Mouse (Mus musculus): Measurements from ENCODE around the gene Hcfc2. TPM values are rescaled to one million over a fixed set of nuclear protein-coding genes. Genes with fewer than 3 reads are reported as not detected.
A peak's percentile ranks its signal among the peaks of the same experiment; 100 is the strongest.

Hcfc2 gene
- polyA plus RNA-seq, 1 experiment from 2014 or later = 26.3 TPM

DNA sequence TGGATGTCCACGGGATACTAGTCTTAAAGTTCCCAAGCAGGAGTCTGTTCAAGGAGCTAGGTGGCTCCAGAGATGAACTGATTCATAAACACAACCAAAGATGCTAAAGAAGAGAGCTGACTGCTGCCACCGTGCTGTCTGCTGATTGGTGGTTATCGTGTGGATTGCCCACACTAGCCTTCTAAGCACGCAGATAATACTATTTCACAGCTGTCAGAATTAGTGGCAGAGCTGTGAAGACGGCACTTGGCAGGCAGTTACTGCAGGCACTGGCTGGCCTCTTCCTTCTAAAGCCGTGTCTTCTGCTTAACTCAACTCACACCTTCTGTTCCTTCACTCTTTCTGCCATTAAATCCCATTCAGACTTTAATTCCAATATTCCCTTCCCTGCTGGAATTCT is 62.4 kb downstream of the Hcfc2 start:
- no peak for DNase-seq (ENCODE audit: low spot score)
- no peak overlapping the region for H3K27ac ChIP-seq (ENCODE audit: low read depth)
- 90% methylated on average over 6 of the region's 6 CpGs for WGBS
- H3K4me2 ChIP-seq (ENCODE audit: low read length) = no peak overlapping the region
- H3K9ac ChIP-seq (ENCODE audit: low read length) = no peak overlapping the region
- H3K9me3 ChIP-seq (ENCODE audit: control insufficient read depth, low read length) = no peaks in the 10 kb centered on the region
- H3K4me3 ChIP-seq (ENCODE audit: low read depth, low read length) = no peak overlapping the region
- H3K27me3 ChIP-seq (replicated peaks; ENCODE audit: control insufficient read depth, insufficient read depth, low read length) = no peaks in the 10 kb centered on the region
- peaks cover 23% of the 10 kb centered on the region for H3K4me1 ChIP-seq (replicated peaks; ENCODE audit: control insufficient read depth, insufficient read depth, low read length)
- peaks cover 75% of the 10 kb centered on the region for H3K36me3 ChIP-seq (ENCODE audit: control insufficient read depth, insufficient read depth, low read length)
- ATAC-seq (replicated peaks; ENCODE audit: low FRiP score, low TSS enrichment, low read depth) = no peak

GRCm38 (mm10) chr10:82758878-82759277 is 62.9 kb downstream of the Hcfc2 start:
- DNase-seq (ENCODE audit: low spot score) (no peak), ATAC-seq (replicated peaks; ENCODE audit: low FRiP score, low TSS enrichment, low read depth) (no peak)
- Histone ChIP-seq H3K36me3 (ENCODE audit: control insufficient read depth, insufficient read depth, low read length) (peaks cover 70% of the 10 kb centered on the region), H3K4me1 (replicated peaks; ENCODE audit: control insufficient read depth, insufficient read depth, low read length) (peaks cover 23% of the 10 kb centered on the region), H3K4me3 (ENCODE audit: low read depth, low read length) (no peak overlapping the region), H3K27me3 (replicated peaks; ENCODE audit: control insufficient read depth, insufficient read depth, low read length) (no peaks in the 10 kb centered on the region), H3K27ac (ENCODE audit: low read depth) (no peak overlapping the region), H3K9ac (ENCODE audit: low read length) (no peak overlapping the region), H3K4me2 (ENCODE audit: low read length) (no peak overlapping the region), H3K9me3 (ENCODE audit: control insufficient read depth, low read length) (no peaks in the 10 kb centered on the region)
- 92% methylated on average over 3 of the region's 3 CpGs for WGBS

- Histone ChIP-seq H3K36me3 (ENCODE audit: control insufficient read depth, insufficient read depth, low read length) (peaks cover 62% of the 10 kb centered on the region), H3K4me3 (ENCODE audit: low read depth, low read length) (no peak overlapping the region), H3K4me1 (replicated peaks; ENCODE audit: control insufficient read depth, insufficient read depth, low read length) (peaks cover 25% of the 10 kb centered on the region), H3K4me2 (ENCODE audit: low read length) (no peak overlapping the region), H3K27ac (ENCODE audit: low read depth) (no peak overlapping the region), H3K9me3 (ENCODE audit: control insufficient read depth, low read length) (no peaks in the 10 kb centered on the region), H3K9ac (ENCODE audit: low read length) (no peak overlapping the region), H3K27me3 (replicated peaks; ENCODE audit: control insufficient read depth, insufficient read depth, low read length) (no peaks in the 10 kb centered on the region)
- DNase-seq (ENCODE audit: low spot score) (no peak), ATAC-seq (replicated peaks; ENCODE audit: low FRiP score, low TSS enrichment, low read depth) (no peak)
- 91% methylated on average over 5 of the region's 5 CpGs for WGBS
These were observed 63.7 kb downstream of the Hcfc2 start for GRCm38 (mm10) chr10:82759706-82760105.

DNA sequence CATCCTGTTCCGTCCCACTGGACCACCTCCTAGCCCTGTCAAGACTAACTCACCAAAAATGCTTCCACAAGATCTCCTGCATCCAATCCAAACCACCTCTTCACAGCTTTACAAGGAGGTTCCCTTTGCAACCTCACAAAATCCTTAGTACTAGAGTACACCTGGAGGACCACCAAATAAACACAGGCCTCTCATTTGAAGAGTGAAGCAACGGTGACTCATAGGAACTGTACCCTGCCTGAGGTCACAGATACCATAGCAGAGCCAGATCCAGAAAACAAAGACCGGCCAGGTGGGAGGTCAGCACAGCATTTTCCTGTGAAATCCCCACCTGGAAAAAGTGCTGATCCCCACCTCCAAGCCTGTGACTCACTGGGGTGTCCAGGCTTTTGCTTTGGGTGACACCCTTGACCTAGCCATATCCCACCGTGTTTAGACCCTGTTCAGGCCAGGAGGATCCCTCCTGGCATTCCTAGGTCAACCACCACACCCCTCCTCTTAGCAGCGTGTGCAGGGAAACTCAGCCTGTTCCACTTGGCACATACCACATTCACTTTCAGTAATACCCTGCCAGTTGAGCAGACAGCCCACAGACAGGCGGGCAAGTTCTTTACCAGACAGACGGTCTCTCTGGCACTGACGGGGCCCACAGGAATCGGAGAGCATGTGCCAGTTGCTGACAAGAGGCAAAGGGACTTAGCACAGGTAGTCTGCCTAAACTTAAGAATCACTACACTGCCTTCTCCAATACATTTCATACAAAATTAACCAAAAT is 65.3 kb downstream of the Hcfc2 start:
- ATAC-seq (replicated peaks; ENCODE audit: low FRiP score, low TSS enrichment, low read depth) (no peak), DNase-seq (ENCODE audit: low spot score) (no peak)
- peaks cover 25% of the 10 kb centered on the region for H3K4me1 ChIP-seq (replicated peaks; ENCODE audit: control insufficient read depth, insufficient read depth, low read length)

DNA sequence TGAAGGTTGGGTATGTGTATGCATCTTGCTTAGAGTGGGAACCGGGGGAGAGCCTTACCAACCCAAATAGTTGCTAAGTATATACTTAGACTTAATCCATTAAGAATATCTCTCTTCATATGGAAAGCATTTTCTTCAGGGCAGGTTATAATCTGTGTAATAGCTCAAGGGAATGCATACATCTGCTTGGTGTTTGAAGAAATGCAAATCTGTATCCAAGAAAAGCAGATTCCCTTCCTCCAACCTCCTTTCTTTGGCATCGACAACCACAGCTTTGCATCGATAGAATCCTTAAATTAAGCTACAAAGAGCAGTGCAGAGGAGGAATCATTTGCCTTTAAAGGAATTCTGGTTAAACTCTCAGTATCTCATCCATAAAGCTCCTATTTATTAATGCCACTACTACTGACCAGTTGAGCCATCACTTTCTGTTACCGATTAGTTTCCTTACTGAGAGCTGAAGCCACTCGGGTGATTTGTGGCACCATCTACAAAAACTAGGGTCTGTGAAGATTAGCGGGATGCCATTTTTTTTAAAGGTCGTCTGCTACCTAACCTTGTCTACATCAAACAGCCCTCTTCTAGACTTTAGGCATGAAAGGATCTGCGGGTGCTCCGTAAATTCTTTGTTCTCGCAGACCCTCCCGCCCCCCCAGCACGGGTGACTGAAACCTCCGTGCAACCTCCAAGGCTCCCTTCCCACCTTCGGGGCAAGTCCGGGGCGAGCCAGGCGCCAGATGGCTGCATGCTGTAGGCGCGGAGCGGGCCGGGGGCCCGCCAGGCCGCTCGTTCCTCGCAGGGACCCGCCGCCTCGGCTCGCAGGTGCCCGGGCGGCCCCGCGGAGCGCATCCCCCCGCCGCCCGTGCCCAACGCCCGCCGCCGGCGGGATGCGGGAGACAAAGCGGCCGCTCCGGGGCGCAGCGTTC is 67.1 kb downstream of the Hcfc2 start:
- peak overlapping the region; percentile 85 for H3K4me2 ChIP-seq (ENCODE audit: low read length)
- no peaks in the 10 kb centered on the region for H3K9me3 ChIP-seq (ENCODE audit: control insufficient read depth, low read length)
- DNase-seq (ENCODE audit: low spot score) (peak; percentile 84), ATAC-seq (replicated peaks; ENCODE audit: low FRiP score, low TSS enrichment, low read depth) (peak; percentile 34)
- H3K36me3 ChIP-seq (ENCODE audit: control insufficient read depth, insufficient read depth, low read length) = peaks cover 31% of the 10 kb centered on the region
- H3K4me3 ChIP-seq (ENCODE audit: low read depth, low read length) = peak overlapping the region; percentile 87
- H3K27me3 ChIP-seq (replicated peaks; ENCODE audit: control insufficient read depth, insufficient read depth, low read length) = no peaks in the 10 kb centered on the region
- peak overlapping the region; percentile 99 for H3K27ac ChIP-seq (ENCODE audit: low read depth)
- H3K4me1 ChIP-seq (replicated peaks; ENCODE audit: control insufficient read depth, insufficient read depth, low read length) = peaks cover 22% of the 10 kb centered on the region
- WGBS = under 1% methylated on average over 32 of the region's 48 CpGs
- peak overlapping the region; percentile 99 for H3K9ac ChIP-seq (ENCODE audit: low read length)

More for the DNA sequence above, 65.3 kb downstream of the Hcfc2 start:
- peaks cover 48% of the 10 kb centered on the region for H3K36me3 ChIP-seq (ENCODE audit: control insufficient read depth, insufficient read depth, low read length)
- no peaks in the 10 kb centered on the region for H3K27me3 ChIP-seq (replicated peaks; ENCODE audit: control insufficient read depth, insufficient read depth, low read length)
- no peak overlapping the region for H3K4me3 ChIP-seq (ENCODE audit: low read depth, low read length)
- no peaks in the 10 kb centered on the region for H3K9me3 ChIP-seq (ENCODE audit: control insufficient read depth, low read length)
- H3K9ac ChIP-seq (ENCODE audit: low read length) = no peak overlapping the region
- H3K27ac ChIP-seq (ENCODE audit: low read depth) = no peak overlapping the region
- H3K4me2 ChIP-seq (ENCODE audit: low read length) = no peak overlapping the region
- WGBS = 81% methylated on average over 9 of the region's 9 CpGs

- H3K9me3 ChIP-seq (ENCODE audit: control insufficient read depth, low read length) = no peaks in the 10 kb centered on the region
- peaks cover 22% of the 10 kb centered on the region for H3K4me1 ChIP-seq (replicated peaks; ENCODE audit: control insufficient read depth, insufficient read depth, low read length)
- H3K27me3 ChIP-seq (replicated peaks; ENCODE audit: control insufficient read depth, insufficient read depth, low read length) = no peaks in the 10 kb centered on the region
- peak within 1 kb of the TSS; percentile 99 for H3K9ac ChIP-seq (ENCODE audit: low read length)
- H3K36me3 ChIP-seq (ENCODE audit: control insufficient read depth, insufficient read depth, low read length) = peaks cover 20% of the 10 kb centered on the region
- H3K27ac ChIP-seq (ENCODE audit: low read depth) = peak within 1 kb of the TSS; percentile 99
- 2% methylated on average over 65 of the region's 68 CpGs for WGBS
- peak within 1 kb of the TSS; percentile 87 for H3K4me3 ChIP-seq (ENCODE audit: low read depth, low read length)
- peak; percentile 97 for ATAC-seq (replicated peaks; ENCODE audit: low FRiP score, low TSS enrichment, low read depth)
- H3K4me2 ChIP-seq (ENCODE audit: low read length) = peak within 1 kb of the TSS; percentile 85
- peak; percentile 100 for DNase-seq (ENCODE audit: low spot score)
These were observed 68.1 kb downstream of the Hcfc2 start, which contains the start of gene Nfyb for GRCm38 (mm10) chr10:82763840-82764631. Gene Nfyb, minus strand, starts transcription at chr10:82764144.

DNA sequence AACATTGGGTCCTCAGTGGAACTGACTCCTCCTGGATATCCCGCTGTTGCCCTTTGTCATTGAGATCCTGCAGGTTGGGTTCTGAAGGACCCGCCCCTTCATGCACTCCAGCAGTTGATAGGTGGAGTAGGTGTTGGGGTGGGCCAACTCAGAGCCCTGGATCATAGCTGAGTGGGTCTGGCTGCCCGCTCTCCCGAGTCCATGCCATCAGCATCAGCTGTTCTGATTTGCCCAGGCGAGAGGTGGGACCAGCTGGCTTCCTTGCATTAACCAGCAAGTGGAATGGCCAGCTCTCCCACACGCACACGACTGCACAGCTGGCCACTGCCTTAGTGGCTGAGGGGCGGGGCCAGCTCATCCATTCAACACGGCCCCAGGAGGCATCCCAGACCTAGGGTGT is 72.9 kb downstream of the Hcfc2 start:
- Histone ChIP-seq H3K9me3 (ENCODE audit: control insufficient read depth, low read length) (no peaks in the 10 kb centered on the region), H3K9ac (ENCODE audit: low read length) (no peak overlapping the region)
- no peak for DNase-seq (ENCODE audit: low spot score)

GRCm38 (mm10) chr10:82770713-82771112 is 74.8 kb downstream of the Hcfc2 start:
- no peak overlapping the region for H3K27ac ChIP-seq (ENCODE audit: low read depth)
- DNase-seq (ENCODE audit: low spot score) = no peak
- H3K27me3 ChIP-seq (replicated peaks; ENCODE audit: control insufficient read depth, insufficient read depth, low read length) = no peaks in the 10 kb centered on the region
- no peaks in the 10 kb centered on the region for H3K4me1 ChIP-seq (replicated peaks; ENCODE audit: control insufficient read depth, insufficient read depth, low read length)
- no peak overlapping the region for H3K9ac ChIP-seq (ENCODE audit: low read length)
- ATAC-seq (replicated peaks; ENCODE audit: low FRiP score, low TSS enrichment, low read depth) = no peak
- no peaks in the 10 kb centered on the region for H3K9me3 ChIP-seq (ENCODE audit: control insufficient read depth, low read length)
- WGBS = 93% methylated on average over 2 of the region's 2 CpGs
- H3K4me2 ChIP-seq (ENCODE audit: low read length) = no peak overlapping the region
- H3K36me3 ChIP-seq (ENCODE audit: control insufficient read depth, insufficient read depth, low read length) = no peaks in the 10 kb centered on the region
- H3K4me3 ChIP-seq (ENCODE audit: low read depth, low read length) = no peak overlapping the region

More for the DNA sequence above, 72.9 kb downstream of the Hcfc2 start:
- Histone ChIP-seq H3K27me3 (replicated peaks; ENCODE audit: control insufficient read depth, insufficient read depth, low read length) (no peaks in the 10 kb centered on the region), H3K4me2 (ENCODE audit: low read length) (no peak overlapping the region), H3K36me3 (ENCODE audit: control insufficient read depth, insufficient read depth, low read length) (no peaks in the 10 kb centered on the region), H3K4me3 (ENCODE audit: low read depth, low read length) (no peak overlapping the region), H3K4me1 (replicated peaks; ENCODE audit: control insufficient read depth, insufficient read depth, low read length) (0 out of 2 replicates have a peak, but pooled peaks cover 2% of the 10 kb centered on the region), H3K27ac (ENCODE audit: low read depth) (no peak overlapping the region)
- ATAC-seq (replicated peaks; ENCODE audit: low FRiP score, low TSS enrichment, low read depth) = 0 out of 2 replicates have a peak, but pooled peaks have one; percentile 17
- 25% methylated on average over 9 of the region's 9 CpGs for WGBS
